Mouse (Mus musculus) C2C12 (cell line): ENCODE measurements around the gene Xxylt1.

Experiments used
- CTCF ChIP-seq: IDR thresholded peaks from one replicate; pipeline ENCODE4 v1.5.1; 2011; ENCODE audit not compliant: control insufficient read depth, insufficient read depth, insufficient read length
- MAX ChIP-seq: IDR thresholded peaks from one replicate; pipeline ENCODE4 v1.6.1; 2011; ENCODE audit warnings: mild to moderate bottlenecking, control low read depth
- MYOG ChIP-seq: IDR thresholded peaks from one replicate; pipeline ENCODE4 v1.6.1; 2011; ENCODE audit not compliant: control insufficient read depth, insufficient read length; ENCODE audit errors: extremely low read depth

DNA sequence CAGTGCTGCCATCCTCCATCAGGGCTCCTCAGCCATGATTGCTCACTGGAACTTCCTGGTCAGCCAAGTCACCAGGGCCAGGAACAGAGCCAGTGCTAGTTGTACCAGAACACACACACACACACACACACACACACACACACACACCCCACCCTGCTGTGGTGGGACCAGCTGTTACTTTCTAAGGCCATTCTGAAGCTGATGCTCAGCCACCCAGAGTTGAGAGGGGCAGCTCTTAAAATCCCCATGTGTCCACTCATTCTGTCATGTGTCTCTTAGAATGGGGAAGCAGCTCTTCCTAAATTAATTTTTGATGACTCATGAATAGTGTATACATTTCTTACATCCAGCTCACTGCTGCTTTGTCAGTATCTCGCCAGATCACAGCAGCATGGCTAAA lies 158.7 kb downstream of the Xxylt1 start:
- TF ChIP-seq CTCF (no peak), MYOG (no peak), MAX (no peak)
